Mouse (Mus musculus) MEL-GATA-1-ER (cell line): ENCODE measurements around the gene Rad23a.
"Not testable (repeated sequence)": the region's sequence is repeated elsewhere in the genome, so short reads cannot be mapped to it uniquely, and the experiment has no call there.

Experiments used
- DNase-seq: peaks from one replicate; pipeline ENCODE4 v3.0.0-alpha.2; 2012; ENCODE audit warnings: low read depth; ENCODE audit errors: extremely low read depth

The Rad23a gene

GRCm38 (mm10) chr8:84841514-84841913 lies 1.0 kb upstream of the Rad23a start:
- no peak for DNase-seq

- DNase-seq: no peak
Measured at GRCm38 (mm10) chr8:84839875-84840247, 604 bp downstream of the Rad23a start.

GRCm38 (mm10) chr8:84839411-84839810 lies 1.1 kb downstream of the Rad23a start:
- DNase-seq: no peak

- DNase-seq: no peak
Measured at GRCm38 (mm10) chr8:84838513-84838912, 2.0 kb downstream of the Rad23a start.

GRCm38 (mm10) chr8:84837912-84838470 lies 2.5 kb downstream of the Rad23a start:
- no peak for DNase-seq

GRCm38 (mm10) chr8:84837149-84837911 lies 3.1 kb downstream of the Rad23a start:
- DNase-seq: no peak

- DNase-seq: no peak
Measured at GRCm38 (mm10) chr8:84834866-84835855, 5.3 kb downstream of the Rad23a start.

- DNase-seq: no peak
Measured at GRCm38 (mm10) chr8:84834002-84834865, 6.2 kb downstream of the Rad23a start.

GRCm38 (mm10) chr8:84832759-84833742 lies 7.4 kb downstream of the Rad23a start:
- DNase-seq: no peak

GRCm38 (mm10) chr8:84832034-84832717 lies 8.3 kb downstream of the Rad23a start:
- DNase-seq: no peak

GRCm38 (mm10) chr8:84831490-84831889 lies 9.0 kb downstream of the Rad23a start, which contains the start of gene Gadd45gip1:
Gene Gadd45gip1, plus strand, starts transcription at chr8:84831522.
- peak; percentile 73 for DNase-seq

GRCm38 (mm10) chr8:84826518-84826917 lies 13.9 kb downstream of the Rad23a start:
- not testable (repeated sequence) for DNase-seq

- no peak for DNase-seq
Measured at GRCm38 (mm10) chr8:84825636-84826035, 14.8 kb downstream of the Rad23a start.

- no peak for DNase-seq
Measured at GRCm38 (mm10) chr8:84823653-84824052, 16.8 kb downstream of the Rad23a start.

GRCm38 (mm10) chr8:84822723-84823122 lies 17.7 kb downstream of the Rad23a start, which contains the start of gene Dand5:
Gene Dand5, minus strand, starts transcription at chr8:84822823.
- no peak for DNase-seq

- DNase-seq: no peak
Measured at GRCm38 (mm10) chr8:84816117-84816516, 24.3 kb downstream of the Rad23a start.

- peak; percentile 59 for DNase-seq
Measured at GRCm38 (mm10) chr8:84815547-84815946, 24.9 kb downstream of the Rad23a start.

GRCm38 (mm10) chr8:84814555-84815441 lies 25.7 kb downstream of the Rad23a start:
- DNase-seq: no peak
